ENCODE assay signal across 31 mouse cellular contexts in the genomic region with DNA sequence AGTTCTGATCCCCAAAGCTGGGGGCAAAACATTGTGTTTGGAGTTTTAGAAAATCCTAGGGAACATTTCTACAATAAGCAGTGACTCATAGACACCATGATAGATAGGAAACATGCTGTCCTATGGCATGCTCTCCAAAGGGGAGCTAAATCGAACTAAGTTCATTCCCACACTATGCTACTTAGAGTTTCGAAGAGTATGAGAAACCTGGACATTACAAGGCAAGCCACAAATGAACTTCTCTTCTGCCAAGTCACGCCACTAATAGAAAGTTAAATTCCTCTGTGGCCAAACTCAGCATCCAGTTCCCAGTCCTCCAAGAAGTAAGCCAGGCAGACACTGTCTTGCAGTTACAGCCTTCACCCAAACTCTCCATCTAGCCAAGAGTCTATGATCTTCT.
"Had no signal": no experiment of that assay in that cellular context is flagged by ENCODE, and none has a peak within 500 bp of the region (broad histone marks: within the 10 kb centered on the region; RNA-seq: fewer than 3 reads in every experiment).

No protein-coding gene starts in this region.

- H3K9me3 ChIP-seq: limb, embryonic 10.5 days; limb, embryonic 12.5 days; limb, embryonic 13.5 days; limb, embryonic 15.5 days; liver, embryonic 12.5 days; liver, embryonic 13.5 days; liver, embryonic 15.5 days; lung, embryonic 15.5 days; midbrain, embryonic 10.5 days; midbrain, embryonic 12.5 days; midbrain, embryonic 13.5 days; midbrain, embryonic 15.5 days had no signal

- H3K36me3 ChIP-seq: limb, embryonic 10.5 days; limb, embryonic 12.5 days; limb, embryonic 13.5 days; limb, embryonic 15.5 days; liver, embryonic 12.5 days; liver, embryonic 13.5 days; liver, embryonic 15.5 days; lung, embryonic 15.5 days; midbrain, embryonic 10.5 days; midbrain, embryonic 12.5 days; midbrain, embryonic 13.5 days; midbrain, embryonic 15.5 days had no signal

- ATAC-seq: liver, embryonic 12.5 days; liver, postnatal 0 days; lung, postnatal 0 days; midbrain, embryonic 13.5 days; midbrain, embryonic 15.5 days; midbrain, embryonic 16.5 days had no signal

- DNase-seq: left cerebral cortex, postnatal 4 days; liver; liver, embryonic 13.5 days; liver, postnatal 0 days; lung, adult 18-20 months; lung, adult 2 months; lung, embryonic 14.5 days; lung, postnatal 10 days; lung, postnatal 14 days; lung, postnatal 36 days; lung, postnatal 4 days; midbrain, embryonic 14.5 days had no signal

- H3K9ac ChIP-seq: limb, embryonic 12.5 days; limb, embryonic 13.5 days; limb, embryonic 15.5 days; liver, embryonic 12.5 days; liver, embryonic 13.5 days; liver, embryonic 14.5 days; liver, embryonic 15.5 days; liver, postnatal 0 days; lung, embryonic 14.5 days; lung, embryonic 15.5 days; midbrain, embryonic 12.5 days; midbrain, embryonic 13.5 days; midbrain, embryonic 15.5 days had no signal

- H3K4me1 ChIP-seq: limb, embryonic 10.5 days; limb, embryonic 12.5 days; limb, embryonic 13.5 days; limb, embryonic 15.5 days; liver, embryonic 12.5 days; liver, embryonic 13.5 days; liver, embryonic 15.5 days; lung, embryonic 15.5 days; midbrain, embryonic 10.5 days; midbrain, embryonic 12.5 days; midbrain, embryonic 13.5 days; midbrain, embryonic 15.5 days had no signal

- H3K4me3 ChIP-seq: limb, embryonic 10.5 days; limb, embryonic 12.5 days; limb, embryonic 13.5 days; limb, embryonic 15.5 days; liver, embryonic 12.5 days; liver, embryonic 13.5 days; liver, embryonic 15.5 days; lung, embryonic 15.5 days; megakaryocyte, embryonic 14.5 days; midbrain, embryonic 10.5 days; midbrain, embryonic 12.5 days; midbrain, embryonic 13.5 days; midbrain, embryonic 15.5 days; myocyte had no signal

- H3K4me2 ChIP-seq: limb, embryonic 12.5 days; limb, embryonic 13.5 days; limb, embryonic 15.5 days; liver, embryonic 11.5 days; liver, embryonic 12.5 days; liver, embryonic 13.5 days; liver, embryonic 15.5 days; lung, embryonic 14.5 days; lung, embryonic 15.5 days; midbrain, embryonic 11.5 days; midbrain, embryonic 12.5 days; midbrain, embryonic 13.5 days; midbrain, embryonic 15.5 days had no signal

- H3K27me3 ChIP-seq: limb, embryonic 12.5 days; limb, embryonic 13.5 days; limb, embryonic 15.5 days; liver, embryonic 12.5 days; liver, embryonic 13.5 days; liver, embryonic 15.5 days; lung, embryonic 15.5 days; megakaryocyte, embryonic 14.5 days; midbrain, embryonic 12.5 days; midbrain, embryonic 13.5 days; midbrain, embryonic 15.5 days had no signal

- H3K27ac ChIP-seq: limb, embryonic 10.5 days; limb, embryonic 12.5 days; limb, embryonic 13.5 days; limb, embryonic 15.5 days; liver, embryonic 12.5 days; liver, embryonic 13.5 days; liver, embryonic 14.5 days; liver, embryonic 15.5 days; lung, embryonic 15.5 days; macrophage; midbrain, embryonic 10.5 days; midbrain, embryonic 12.5 days; midbrain, embryonic 13.5 days; midbrain, embryonic 15.5 days had no signal
